Mouse (Mus musculus) forebrain, embryonic 10.5 days (tissue): ENCODE data around the gene Ergic1. TPM values are rescaled to one million over a fixed set of nuclear protein-coding genes. Genes with fewer than 3 reads are reported as not detected.

Source experiments
- DNase-seq: peaks from one replicate; pipeline ENCODE4 v3.0.0-alpha.2; 2017; ENCODE audit warnings: low spot score; ENCODE audit errors: extremely low spot score
- H3K27ac ChIP-seq: fragments of 300-500 bp; sonication (generic); 2 replicates; pipeline ENCODE4 v1.5.1; 2016; ENCODE audit warnings: mild to moderate bottlenecking
- H3K27me3 ChIP-seq: fragments of 300-500 bp; sonication (generic); 2 replicates; pipeline ENCODE4 v1.6.1; 2016; ENCODE audit warnings: mild to moderate bottlenecking; ENCODE audit not compliant: poor library complexity, severe bottlenecking
- H3K36me3 ChIP-seq: fragments of 300-500 bp; sonication (generic); replicated peaks from 2 replicates; pipeline ENCODE4 v1.6.1; 2016; ENCODE audit warnings: mild to moderate bottlenecking, moderate library complexity
- H3K4me1 ChIP-seq: fragments of 300-500 bp; sonication (generic); 2 replicates; pipeline ENCODE4 v1.6.1; 2016
- H3K4me3 ChIP-seq: fragments of 300-500 bp; sonication (generic); 2 replicates; pipeline ENCODE4 v1.5.1; 2016; ENCODE audit warnings: mild to moderate bottlenecking, moderate library complexity
- H3K9me3 ChIP-seq: fragments of 300-500 bp; sonication (generic); 2 replicates; pipeline ENCODE4 v1.6.1; 2016; ENCODE audit warnings: mild to moderate bottlenecking, moderate library complexity
- WGBS: fragments of 180-500 bp; shearing (Covaris S2); methylation state at CpG from one replicate; pipeline ENCODE4 v1.1.7; 2016; 5-methylcytosine and 5-hydroxymethylcytosine counted together
- polyA plus RNA-seq: library from polyadenylated mRNA; unstranded; fragments of >200 nt; fragmentation: Nextera tagmentation; extraction: Ambion mirVana; gene quantifications from 2 replicates; pipeline ENCODE4 v1.2.1, GENCODE M21; 2016

Gene Ergic1
- polyA plus RNA-seq, 1 experiment from 2014 or later = 127 TPM

DNA sequence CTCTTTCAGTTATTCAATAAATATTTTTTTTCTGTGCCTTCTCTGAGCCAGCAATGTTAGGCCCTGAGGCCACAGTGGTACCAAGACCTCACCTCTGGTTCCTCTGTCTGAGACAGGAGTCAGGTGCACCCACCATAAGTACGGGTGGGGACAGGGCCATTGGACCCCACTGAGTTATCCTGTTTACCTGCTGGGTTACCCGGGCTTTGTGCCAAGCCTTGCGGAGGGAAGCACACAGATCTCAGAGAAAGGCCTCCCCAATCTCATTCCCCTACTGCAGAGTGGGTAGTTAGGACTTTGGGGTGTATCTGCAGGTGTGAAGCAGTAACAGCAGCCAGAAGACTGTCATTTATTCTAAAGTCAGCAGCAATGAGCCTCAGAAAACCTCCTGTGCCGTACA, 50.6 kb downstream of the Ergic1 start:
- WGBS = 98% methylated on average over 4 of the region's 4 CpGs
- no peaks in the 10 kb centered on the region for H3K27me3 ChIP-seq
- H3K36me3 ChIP-seq = peaks cover 89% of the 10 kb centered on the region
- no peaks in the 10 kb centered on the region for H3K4me1 ChIP-seq
- H3K4me3 ChIP-seq = no peak overlapping the region
- no peaks in the 10 kb centered on the region for H3K9me3 ChIP-seq
- H3K27ac ChIP-seq = no peak overlapping the region
- DNase-seq = no peak

GRCm38 (mm10) chr17:26614286-26614685, 53.0 kb downstream of the Ergic1 start:
- Histone ChIP-seq H3K27ac (no peak overlapping the region), H3K36me3 (peaks cover 92% of the 10 kb centered on the region)
- WGBS = 86% methylated on average over 6 of the region's 6 CpGs

DNA sequence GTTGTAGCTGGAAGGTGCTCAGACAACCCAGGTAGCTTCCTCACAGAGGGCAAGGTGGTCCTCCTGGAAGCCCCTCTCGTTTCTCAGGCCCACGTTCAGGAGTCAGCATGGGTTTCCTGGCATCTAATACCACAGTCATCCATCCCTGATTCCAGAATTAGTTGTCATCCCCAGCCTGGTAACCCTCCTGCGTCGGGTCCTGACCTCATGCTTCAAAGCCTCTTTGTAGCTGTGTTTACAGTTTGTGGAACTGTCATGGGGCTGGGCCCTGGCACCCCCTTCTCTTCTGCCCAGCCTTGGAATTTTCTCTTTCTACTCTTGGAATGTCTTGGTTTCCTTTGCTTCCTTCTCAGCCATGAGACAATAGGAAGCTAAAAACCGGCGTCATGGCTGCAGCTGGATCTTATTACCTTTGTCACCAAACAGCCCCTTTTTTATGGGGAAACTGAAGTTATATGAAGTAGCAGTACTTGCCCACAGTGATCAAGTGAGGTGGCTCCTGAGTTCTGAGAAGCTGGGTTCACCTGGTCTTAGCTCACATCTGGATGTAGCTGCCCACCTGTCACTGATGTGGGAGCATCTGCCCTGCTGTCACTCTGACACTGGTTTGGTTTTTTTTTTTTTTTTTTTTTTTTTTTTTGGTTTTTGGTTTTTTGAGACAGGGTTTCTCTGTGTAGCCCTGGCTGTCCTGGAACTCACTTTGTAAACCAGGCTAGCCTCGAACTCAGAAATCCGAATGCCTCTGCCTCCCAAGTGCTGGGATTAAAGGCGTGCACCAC, 53.6 kb downstream of the Ergic1 start:
- Histone ChIP-seq H3K27ac (no peak overlapping the region), H3K27me3 (no peaks in the 10 kb centered on the region), H3K36me3 (peaks cover 92% of the 10 kb centered on the region), H3K9me3 (no peaks in the 10 kb centered on the region), H3K4me3 (no peak overlapping the region), H3K4me1 (no peaks in the 10 kb centered on the region)
- DNase-seq = no peak
- 83% methylated on average over 9 of the region's 9 CpGs for WGBS

More at GRCm38 (mm10) chr17:26614286-26614685, 53.0 kb downstream of the Ergic1 start:
- Histone ChIP-seq H3K4me3 (no peak overlapping the region), H3K9me3 (no peaks in the 10 kb centered on the region), H3K27me3 (no peaks in the 10 kb centered on the region), H3K4me1 (no peaks in the 10 kb centered on the region)
- no peak for DNase-seq

GRCm38 (mm10) chr17:26616696-26617095, 55.4 kb downstream of the Ergic1 start:
- Histone ChIP-seq H3K36me3 (peaks cover 93% of the 10 kb centered on the region), H3K9me3 (no peaks in the 10 kb centered on the region), H3K4me3 (no peak overlapping the region), H3K27ac (no peak overlapping the region), H3K27me3 (no peaks in the 10 kb centered on the region), H3K4me1 (no peaks in the 10 kb centered on the region)
- no peak for DNase-seq
- 95% methylated on average over 2 of the region's 2 CpGs for WGBS

DNA sequence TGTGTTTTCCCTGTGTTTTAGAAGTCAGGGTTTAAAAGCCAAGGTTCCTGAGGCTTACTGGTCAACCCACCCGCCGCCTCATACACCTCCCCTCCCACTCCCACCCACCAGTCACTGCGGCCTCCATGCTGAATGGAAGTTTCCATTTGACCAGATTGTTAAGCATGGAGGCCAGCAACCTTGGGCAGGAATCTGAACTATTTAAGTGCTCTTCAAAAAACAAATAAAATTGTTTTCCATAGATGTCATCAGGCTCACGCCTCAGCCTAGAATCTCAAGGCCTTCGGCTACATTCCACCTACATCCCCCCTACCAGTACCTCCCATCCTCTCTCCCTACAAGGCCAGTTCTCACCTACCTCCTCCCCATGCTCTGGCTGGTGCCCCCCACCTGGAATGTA, 57.2 kb downstream of the Ergic1 start:
- Histone ChIP-seq H3K27me3 (no peaks in the 10 kb centered on the region), H3K4me1 (no peaks in the 10 kb centered on the region), H3K9me3 (no peaks in the 10 kb centered on the region), H3K36me3 (peaks cover 88% of the 10 kb centered on the region), H3K4me3 (no peak overlapping the region), H3K27ac (no peak overlapping the region)
- no peak for DNase-seq
- 87% methylated on average over 5 of the region's 5 CpGs for WGBS

- WGBS = 88% methylated on average over 6 of the region's 6 CpGs
- H3K36me3 ChIP-seq = peaks cover 88% of the 10 kb centered on the region
- no peak overlapping the region for H3K4me3 ChIP-seq
- no peaks in the 10 kb centered on the region for H3K27me3 ChIP-seq
- no peak overlapping the region for H3K27ac ChIP-seq
- DNase-seq = no peak
- no peaks in the 10 kb centered on the region for H3K4me1 ChIP-seq
- H3K9me3 ChIP-seq = no peaks in the 10 kb centered on the region
These were observed 58.3 kb downstream of the Ergic1 start for GRCm38 (mm10) chr17:26619577-26619976.

DNA sequence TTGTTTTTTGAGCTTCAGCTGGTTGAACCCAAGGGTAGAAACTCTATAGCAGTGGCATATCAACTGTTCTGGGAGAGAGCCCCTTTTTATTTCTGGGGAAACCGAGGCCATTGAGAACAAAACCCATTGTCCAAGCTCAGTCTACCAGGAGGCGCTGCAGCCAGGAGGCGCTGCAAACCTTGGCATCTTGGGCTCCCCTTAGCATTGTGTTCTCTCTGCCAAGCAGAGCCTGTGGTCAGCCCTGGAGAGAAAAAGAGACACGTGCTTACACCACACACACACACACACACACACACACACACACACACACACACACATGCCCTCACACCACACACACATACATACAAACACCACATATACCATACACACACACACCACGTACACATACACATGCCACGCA, 59.0 kb downstream of the Ergic1 start:
- no peaks in the 10 kb centered on the region for H3K9me3 ChIP-seq
- H3K27ac ChIP-seq = no peak overlapping the region
- no peaks in the 10 kb centered on the region for H3K4me1 ChIP-seq
- 92% methylated on average over 6 of the region's 6 CpGs for WGBS
- peaks cover 88% of the 10 kb centered on the region for H3K36me3 ChIP-seq
- DNase-seq = no peak
- H3K27me3 ChIP-seq = no peaks in the 10 kb centered on the region
- H3K4me3 ChIP-seq = no peak overlapping the region

- H3K4me1 ChIP-seq = no peaks in the 10 kb centered on the region
- DNase-seq = no peak
- H3K27ac ChIP-seq = no peak overlapping the region
- no peak overlapping the region for H3K4me3 ChIP-seq
- peaks cover 88% of the 10 kb centered on the region for H3K36me3 ChIP-seq
- no peaks in the 10 kb centered on the region for H3K27me3 ChIP-seq
- H3K9me3 ChIP-seq = no peaks in the 10 kb centered on the region
- WGBS = 92% methylated on average over 17 of the region's 17 CpGs
These were observed 59.8 kb downstream of the Ergic1 start for GRCm38 (mm10) chr17:26620786-26621766.

- H3K9me3 ChIP-seq = no peaks in the 10 kb centered on the region
- H3K4me3 ChIP-seq = no peak overlapping the region
- H3K27ac ChIP-seq = no peak overlapping the region
- no peaks in the 10 kb centered on the region for H3K4me1 ChIP-seq
- 89% methylated on average over 5 of the region's 5 CpGs for WGBS
- H3K36me3 ChIP-seq = peaks cover 88% of the 10 kb centered on the region
- no peak for DNase-seq
- H3K27me3 ChIP-seq = no peaks in the 10 kb centered on the region
These were observed 60.6 kb downstream of the Ergic1 start for GRCm38 (mm10) chr17:26621912-26622311.

- Histone ChIP-seq H3K36me3 (peaks cover 88% of the 10 kb centered on the region), H3K27me3 (no peaks in the 10 kb centered on the region)
- WGBS = 92% methylated on average over 6 of the region's 6 CpGs
These were observed 62.7 kb downstream of the Ergic1 start for GRCm38 (mm10) chr17:26623991-26624390.

GRCm38 (mm10) chr17:26624999-26625398, 63.7 kb downstream of the Ergic1 start:
- no peaks in the 10 kb centered on the region for H3K9me3 ChIP-seq
- no peak for DNase-seq
- no peak overlapping the region for H3K4me3 ChIP-seq
- H3K4me1 ChIP-seq = no peaks in the 10 kb centered on the region
- WGBS = 96% methylated on average over 10 of the region's 10 CpGs
- no peaks in the 10 kb centered on the region for H3K27me3 ChIP-seq
- H3K36me3 ChIP-seq = peaks cover 90% of the 10 kb centered on the region
- no peak overlapping the region for H3K27ac ChIP-seq

More at GRCm38 (mm10) chr17:26623991-26624390, 62.7 kb downstream of the Ergic1 start:
- no peak overlapping the region for H3K27ac ChIP-seq
- H3K4me3 ChIP-seq = no peak overlapping the region
- DNase-seq = no peak
- H3K4me1 ChIP-seq = no peaks in the 10 kb centered on the region
- no peaks in the 10 kb centered on the region for H3K9me3 ChIP-seq

DNA sequence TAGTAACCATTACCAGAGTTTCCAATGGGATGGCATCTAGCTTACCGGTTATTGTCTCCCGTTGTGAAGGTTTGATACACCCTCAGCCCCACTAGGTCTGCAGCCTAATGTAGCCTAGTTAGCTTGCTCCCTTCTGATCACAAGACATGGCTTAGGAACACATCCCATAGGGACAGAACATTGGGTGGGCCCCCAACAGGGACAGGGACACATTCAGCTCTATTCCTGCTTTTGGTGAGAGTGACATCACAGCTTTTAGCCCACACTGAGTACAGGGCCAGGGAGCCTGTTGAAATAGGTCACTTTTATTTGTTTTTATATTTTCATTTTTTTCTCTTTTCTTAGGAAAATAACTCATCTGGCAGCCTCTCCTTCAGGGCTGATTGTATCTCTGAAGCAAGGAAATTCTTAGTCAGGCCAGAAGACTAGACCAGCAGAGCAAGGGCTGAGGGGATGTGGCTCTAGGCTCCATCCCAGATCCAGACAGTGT, 64.3 kb downstream of the Ergic1 start:
- H3K36me3 ChIP-seq = peaks cover 90% of the 10 kb centered on the region
- WGBS = 97% methylated on average over 2 of the region's 2 CpGs

DNA sequence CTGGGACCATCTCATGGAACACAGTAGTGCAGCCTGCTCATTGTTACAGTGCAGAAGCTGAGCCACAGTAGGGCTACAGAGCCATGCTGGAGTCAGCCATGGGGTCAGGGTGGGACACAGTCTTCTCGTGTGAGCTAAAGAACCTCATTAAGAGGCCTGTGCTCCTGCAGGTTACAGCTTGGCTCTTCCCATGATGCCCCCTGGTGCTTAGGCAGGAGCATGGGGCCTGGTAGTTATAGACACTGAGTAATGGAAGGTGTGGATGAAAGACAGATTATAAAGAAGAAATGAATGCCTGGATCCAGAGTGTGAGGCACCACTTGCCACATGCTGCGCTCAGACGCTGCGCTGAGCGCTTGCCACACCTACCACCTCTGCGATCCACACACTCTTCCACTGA, 67.2 kb downstream of the Ergic1 start:
- H3K4me1 ChIP-seq = no peaks in the 10 kb centered on the region
- DNase-seq = no peak
- H3K36me3 ChIP-seq = peaks cover 100% of the 10 kb centered on the region
- H3K4me3 ChIP-seq = no peak overlapping the region
- WGBS = 95% methylated on average over 6 of the region's 6 CpGs
- no peak overlapping the region for H3K27ac ChIP-seq
- H3K27me3 ChIP-seq = no peaks in the 10 kb centered on the region
- no peaks in the 10 kb centered on the region for H3K9me3 ChIP-seq

More for the DNA sequence above, 64.3 kb downstream of the Ergic1 start:
- no peak for DNase-seq
- Histone ChIP-seq H3K4me3 (no peak overlapping the region), H3K4me1 (no peaks in the 10 kb centered on the region), H3K27ac (no peak overlapping the region), H3K9me3 (no peaks in the 10 kb centered on the region), H3K27me3 (no peaks in the 10 kb centered on the region)
